Mouse (Mus musculus): ENCODE data around the gene Lancl3. TPM values are rescaled to one million over a fixed set of nuclear protein-coding genes. Genes with fewer than 3 reads are reported as not detected.

Gene Lancl3
- polyA plus RNA-seq (2015; fragmentation: Illumina TruSeq; extraction: RNeasy Lipid Tissue Mini Kit (QIAGEN cat#74804); ENCODE audit: low read depth, low replicate concordance), result 4.9 TPM

DNA sequence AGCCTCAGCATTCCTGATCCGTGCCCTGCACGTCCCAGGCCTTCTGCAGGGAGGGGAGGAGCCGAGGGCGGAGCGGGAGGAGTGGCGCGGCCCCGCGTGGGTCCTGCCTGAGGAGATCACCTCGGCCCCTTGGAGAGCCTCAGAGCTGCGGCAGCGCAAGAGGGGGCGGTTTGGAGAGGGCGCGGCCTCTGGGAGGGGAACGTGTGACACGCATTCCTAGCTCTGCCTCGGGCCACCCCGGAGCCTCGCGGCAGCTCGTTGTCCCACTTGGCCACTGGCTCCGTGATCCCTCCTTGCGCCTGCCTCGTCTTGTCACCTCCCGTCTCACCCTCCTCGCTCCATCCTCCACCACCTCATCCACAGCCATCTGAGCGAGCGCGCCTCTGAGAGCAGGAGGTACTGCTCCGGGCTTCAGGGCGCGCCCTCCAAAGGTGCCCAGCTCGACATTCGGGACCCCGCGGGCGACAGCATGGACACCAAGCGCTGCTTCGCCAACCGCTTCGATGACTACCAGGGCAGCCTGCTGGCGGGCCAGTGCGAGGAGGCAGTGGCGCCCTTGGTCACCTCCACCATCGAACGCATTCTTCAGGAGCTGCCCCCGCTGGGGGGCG is at the start of gene Lancl3:
Gene Lancl3 (plus strand): TSS at position 142 of the 611 bp plus-strand sequence.

DNA sequence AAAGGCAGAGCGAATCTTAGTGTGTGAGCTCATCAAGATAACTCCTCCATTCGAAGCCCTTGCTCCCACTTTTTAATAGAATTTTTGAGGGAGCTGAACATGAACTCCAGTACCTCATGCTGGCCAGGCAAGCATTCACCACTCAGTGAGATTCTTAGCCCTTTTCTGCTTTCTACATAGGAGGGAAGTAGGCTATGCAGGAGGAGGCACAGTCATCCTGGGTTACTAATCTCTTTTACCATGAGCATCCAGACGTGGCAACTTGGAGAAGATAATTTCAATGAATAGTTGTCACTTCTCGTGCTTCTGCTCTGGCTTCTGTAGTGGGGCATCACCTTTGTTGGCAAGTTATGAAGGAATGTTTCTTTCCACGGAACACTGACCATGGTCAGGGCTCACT is 57.1 kb downstream of the Lancl3 start, which contains the start of gene Gm14862:
Gene Gm14862 (minus strand): TSS at position 134 of the 400 bp plus-strand sequence.

DNA sequence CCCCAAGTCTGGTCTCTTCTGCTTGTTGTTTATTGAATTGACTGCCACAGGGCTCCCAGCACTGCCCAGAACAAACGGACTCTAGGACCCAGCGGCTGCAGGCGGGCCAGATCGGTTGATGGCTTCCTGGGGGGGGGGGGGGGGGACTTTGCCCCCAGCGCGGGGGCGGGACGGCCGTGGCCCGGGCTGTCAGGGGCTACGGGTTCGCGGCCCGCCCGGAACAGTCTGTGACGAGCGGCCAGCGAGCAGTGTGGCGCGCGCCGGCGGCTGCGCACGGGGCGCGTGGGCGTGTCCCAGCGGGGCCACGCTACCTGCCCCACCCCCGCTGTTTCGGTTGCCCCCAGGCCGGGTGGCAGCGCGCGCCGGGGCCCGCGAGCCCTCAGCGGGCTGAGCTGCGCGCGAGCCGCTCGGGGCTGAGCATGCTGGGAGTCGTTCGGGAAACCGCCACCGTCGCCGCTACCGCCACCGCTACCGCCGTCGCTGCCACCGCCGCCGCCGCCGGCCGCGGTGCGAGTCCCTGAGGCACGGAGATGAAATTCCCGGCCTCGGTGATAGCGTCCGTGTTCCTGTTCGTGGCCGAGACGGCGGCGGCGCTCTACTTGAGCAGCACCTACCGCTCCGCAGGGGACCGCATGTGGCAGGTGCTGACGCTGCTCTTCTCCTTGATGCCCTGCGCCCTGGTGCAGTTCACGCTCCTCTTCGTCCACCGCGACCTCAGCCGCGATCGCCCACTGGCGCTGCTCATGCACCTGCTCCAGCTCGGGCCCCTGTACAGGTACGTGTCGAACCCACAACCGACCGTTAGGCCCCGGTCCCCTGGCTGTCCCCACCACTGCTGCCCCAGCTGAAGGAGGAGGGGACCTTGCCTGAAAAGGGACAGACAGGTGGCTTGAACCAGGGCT is 73.0 kb downstream of the Lancl3 start, which contains the start of gene Xk:
Gene Xk (plus strand): TSS at position 297 of the 902 bp plus-strand sequence.

DNA sequence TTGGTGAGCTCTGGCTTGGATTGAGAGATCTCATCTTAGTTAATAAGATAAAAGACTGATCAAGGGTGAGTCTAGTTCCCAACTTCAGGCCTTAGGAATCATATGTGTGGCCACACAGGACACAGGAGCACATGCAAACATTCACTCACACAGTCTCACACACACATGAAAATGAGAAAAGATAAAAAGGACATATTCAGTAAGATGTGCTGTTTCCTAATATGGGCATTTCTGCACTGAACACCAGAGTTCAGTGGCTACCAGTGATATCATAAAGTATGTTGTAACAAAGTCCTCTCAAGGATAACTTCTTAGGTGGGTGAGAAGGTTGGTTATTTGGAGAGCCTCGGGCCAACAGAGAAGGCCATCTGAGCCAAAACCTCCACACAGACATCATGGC is 83.8 kb downstream of the Lancl3 start, which contains the start of gene H2al1m:
Gene H2al1m (plus strand): TSS at position 301 of the 400 bp plus-strand sequence.

Other genes with a start within 250 kb of the Lancl3 start
- not detected for gene Fthl17b, start 236.9 kb upstream of the Lancl3 start, polyA plus RNA-seq (2015; fragmentation: Illumina TruSeq; extraction: RNeasy Lipid Tissue Mini Kit (QIAGEN cat#74804); ENCODE audit: low read depth, low replicate concordance)
- gene Fthl17c, start 223.3 kb upstream of the Lancl3 start, polyA plus RNA-seq (2015; fragmentation: Illumina TruSeq; extraction: RNeasy Lipid Tissue Mini Kit (QIAGEN cat#74804); ENCODE audit: low read depth, low replicate concordance), result not detected
- not detected for gene Fthl17d, start 213.1 kb upstream of the Lancl3 start, polyA plus RNA-seq (2015; fragmentation: Illumina TruSeq; extraction: RNeasy Lipid Tissue Mini Kit (QIAGEN cat#74804); ENCODE audit: low read depth, low replicate concordance)
- gene Fthl17e, start 166.4 kb upstream of the Lancl3 start, polyA plus RNA-seq (2015; fragmentation: Illumina TruSeq; extraction: RNeasy Lipid Tissue Mini Kit (QIAGEN cat#74804); ENCODE audit: low read depth, low replicate concordance), result not detected
- not detected for gene Fthl17f, start 136.9 kb upstream of the Lancl3 start, polyA plus RNA-seq (2015; fragmentation: Illumina TruSeq; extraction: RNeasy Lipid Tissue Mini Kit (QIAGEN cat#74804); ENCODE audit: low read depth, low replicate concordance)
- not detected for gene 4930402K13Rik, start 95.3 kb upstream of the Lancl3 start, polyA plus RNA-seq (2015; fragmentation: Illumina TruSeq; extraction: RNeasy Lipid Tissue Mini Kit (QIAGEN cat#74804); ENCODE audit: low read depth, low replicate concordance)
- not detected for gene Gm14862, start 57.0 kb downstream of the Lancl3 start, polyA plus RNA-seq (2015; fragmentation: Illumina TruSeq; extraction: RNeasy Lipid Tissue Mini Kit (QIAGEN cat#74804); ENCODE audit: low read depth, low replicate concordance)
- gene Xk, start 72.9 kb downstream of the Lancl3 start, polyA plus RNA-seq (2015; fragmentation: Illumina TruSeq; extraction: RNeasy Lipid Tissue Mini Kit (QIAGEN cat#74804); ENCODE audit: low read depth, low replicate concordance), result 10.6 TPM
- gene H2al1m, start 83.9 kb downstream of the Lancl3 start, polyA plus RNA-seq (2015; fragmentation: Illumina TruSeq; extraction: RNeasy Lipid Tissue Mini Kit (QIAGEN cat#74804); ENCODE audit: low read depth, low replicate concordance), result not detected
- not detected for gene H2al1k, start 150.7 kb downstream of the Lancl3 start, polyA plus RNA-seq (2015; fragmentation: Illumina TruSeq; extraction: RNeasy Lipid Tissue Mini Kit (QIAGEN cat#74804); ENCODE audit: low read depth, low replicate concordance)